Mouse (Mus musculus) adrenal gland, postnatal 14 days (tissue): Measurements from ENCODE around the gene Ppp1r18. TPM values are rescaled to one million over a fixed set of nuclear protein-coding genes. Genes with fewer than 3 reads are reported as not detected.
"Not testable (repeated sequence)": the region's sequence is repeated elsewhere in the genome, so short reads cannot be mapped to it uniquely, and the experiment has no call there.

Experiments
- DNase-seq: peaks from one replicate; pipeline ENCODE4 v3.0.0; 2021; ENCODE audit warnings: mixed read lengths
- total RNA-seq: library from RNA; stranded (reverse); gene quantifications from 2 replicates; pipeline ENCODE4 v1.2.3, GENCODE M21; 2021

Ppp1r18 gene
- total RNA-seq, 1 experiment from 2014 or later, result 29.5 TPM

GRCm38 (mm10) chr17:35836991-35837422 is 28.4 kb upstream of the Ppp1r18 start:
- DNase-seq, result peak; percentile 90

GRCm38 (mm10) chr17:35837487-35837886 is 27.9 kb upstream of the Ppp1r18 start:
- DNase-seq, result peak; percentile 66

GRCm38 (mm10) chr17:35838122-35838544 is 27.3 kb upstream of the Ppp1r18 start, which contains the start of gene Tubb5:
Gene Tubb5, minus strand, starts transcription at chr17:35838306.
- peak; percentile 97 for DNase-seq

- DNase-seq, result no peak
Measured at GRCm38 (mm10) chr17:35838570-35838969, 26.8 kb upstream of the Ppp1r18 start.

GRCm38 (mm10) chr17:35839002-35839401 is 26.4 kb upstream of the Ppp1r18 start:
- not testable (repeated sequence) for DNase-seq

- DNase-seq, result no peak
Measured at GRCm38 (mm10) chr17:35840561-35840960, 24.8 kb upstream of the Ppp1r18 start.

- peak; percentile 99 for DNase-seq
Measured at GRCm38 (mm10) chr17:35841076-35841950, 24.1 kb upstream of the Ppp1r18 start, which contains the start of gene Mdc1. Gene Mdc1, plus strand, starts transcription at chr17:35841515.

GRCm38 (mm10) chr17:35842006-35842405 is 23.4 kb upstream of the Ppp1r18 start:
- DNase-seq, result no peak

GRCm38 (mm10) chr17:35843514-35843913 is 21.9 kb upstream of the Ppp1r18 start:
- DNase-seq, result no peak

GRCm38 (mm10) chr17:35848112-35848511 is 17.3 kb upstream of the Ppp1r18 start:
- DNase-seq, result peak; percentile 38

GRCm38 (mm10) chr17:35850974-35851373 is 14.4 kb upstream of the Ppp1r18 start:
- no peak for DNase-seq

GRCm38 (mm10) chr17:35859371-35859770 is 6.0 kb upstream of the Ppp1r18 start:
- DNase-seq, result no peak

GRCm38 (mm10) chr17:35859835-35860234 is 5.6 kb upstream of the Ppp1r18 start:
- DNase-seq, result no peak

GRCm38 (mm10) chr17:35860831-35861197 is 4.6 kb upstream of the Ppp1r18 start:
- no peak for DNase-seq

- DNase-seq, result peak; percentile 93
Measured at GRCm38 (mm10) chr17:35861198-35861857, 4.1 kb upstream of the Ppp1r18 start, which contains the start of gene Nrm. Gene Nrm, plus strand, starts transcription at chr17:35861318.

GRCm38 (mm10) chr17:35864832-35865353 is 500 bp upstream of the Ppp1r18 start:
- DNase-seq, result no peak

GRCm38 (mm10) chr17:35866281-35866831 is 963 bp downstream of the Ppp1r18 start:
- peak; percentile 78 for DNase-seq

- peak; percentile 62 for DNase-seq
Measured at GRCm38 (mm10) chr17:35866911-35867890, 1.8 kb downstream of the Ppp1r18 start.

GRCm38 (mm10) chr17:35868165-35868820 is 2.9 kb downstream of the Ppp1r18 start:
- DNase-seq, result peak; percentile 58

GRCm38 (mm10) chr17:35868961-35869345 is 3.6 kb downstream of the Ppp1r18 start:
- no peak for DNase-seq
